Mouse (Mus musculus) heart, embryonic 15.5 days (tissue): ENCODE measurements around the gene Rarg. TPM values are rescaled to one million over a fixed set of nuclear protein-coding genes. Genes with fewer than 3 reads are reported as not detected.

ENCODE experiments used
- ATAC-seq: fragments of 200-750 bp; cut with Nextera tagmentation; replicated peaks from 2 replicates; pipeline ENCODE4 v1.8.0; 2017; ENCODE audit warnings: low read depth, moderate TSS enrichment; ENCODE audit not compliant: insufficient number of reproducible peaks, insufficient read depth, low FRiP score
- H3K27ac ChIP-seq: fragments of 300-500 bp; sonication (generic); 2 replicates; pipeline ENCODE4 v1.5.1; 2015; ENCODE audit warnings: mild to moderate bottlenecking, inconsistent platforms
- H3K27me3 ChIP-seq: fragments of 300-500 bp; sonication (generic); 2 replicates; pipeline ENCODE4 v1.6.1; 2015; ENCODE audit warnings: inconsistent platforms
- H3K36me3 ChIP-seq: fragments of 300-500 bp; sonication (generic); 2 replicates; pipeline ENCODE4 v1.6.1; 2015; ENCODE audit warnings: mild to moderate bottlenecking, inconsistent platforms
- H3K4me1 ChIP-seq: fragments of 300-500 bp; sonication (generic); replicated peaks from 2 replicates; pipeline ENCODE4 v1.6.1; 2015; ENCODE audit warnings: inconsistent platforms
- H3K4me2 ChIP-seq: fragments of 300-500 bp; sonication (generic); 2 replicates; pipeline ENCODE4 v1.6.1; 2015; ENCODE audit warnings: inconsistent platforms, mild to moderate bottlenecking, moderate library complexity
- H3K4me3 ChIP-seq: fragments of 300-500 bp; sonication (generic); 2 replicates; pipeline ENCODE4 v1.5.1; 2015; ENCODE audit warnings: mild to moderate bottlenecking, inconsistent platforms
- H3K9ac ChIP-seq: fragments of 300-500 bp; sonication (generic); 2 replicates; pipeline ENCODE4 v1.6.1; 2015; ENCODE audit warnings: mild to moderate bottlenecking, inconsistent platforms
- H3K9me3 ChIP-seq: fragments of 300-500 bp; sonication (generic); replicated peaks from 2 replicates; pipeline ENCODE4 v1.6.1; 2016; ENCODE audit warnings: inconsistent platforms
- WGBS: fragments of 180-500 bp; shearing (Covaris S2); methylation state at CpG from one replicate; pipeline ENCODE4 v1.1.7; 2015; ENCODE audit warnings: mixed read lengths; 5-methylcytosine and 5-hydroxymethylcytosine counted together
- polyA plus RNA-seq: library from polyadenylated mRNA; unstranded; fragments of >200 nt; fragmentation: Nextera tagmentation; extraction: Ambion mirVana; gene quantifications from 2 replicates; pipeline ENCODE4 v1.2.1, GENCODE M21; 2015

Gene Rarg
- polyA plus RNA-seq, 1 experiment from 2014 or later: 7.9 TPM

DNA sequence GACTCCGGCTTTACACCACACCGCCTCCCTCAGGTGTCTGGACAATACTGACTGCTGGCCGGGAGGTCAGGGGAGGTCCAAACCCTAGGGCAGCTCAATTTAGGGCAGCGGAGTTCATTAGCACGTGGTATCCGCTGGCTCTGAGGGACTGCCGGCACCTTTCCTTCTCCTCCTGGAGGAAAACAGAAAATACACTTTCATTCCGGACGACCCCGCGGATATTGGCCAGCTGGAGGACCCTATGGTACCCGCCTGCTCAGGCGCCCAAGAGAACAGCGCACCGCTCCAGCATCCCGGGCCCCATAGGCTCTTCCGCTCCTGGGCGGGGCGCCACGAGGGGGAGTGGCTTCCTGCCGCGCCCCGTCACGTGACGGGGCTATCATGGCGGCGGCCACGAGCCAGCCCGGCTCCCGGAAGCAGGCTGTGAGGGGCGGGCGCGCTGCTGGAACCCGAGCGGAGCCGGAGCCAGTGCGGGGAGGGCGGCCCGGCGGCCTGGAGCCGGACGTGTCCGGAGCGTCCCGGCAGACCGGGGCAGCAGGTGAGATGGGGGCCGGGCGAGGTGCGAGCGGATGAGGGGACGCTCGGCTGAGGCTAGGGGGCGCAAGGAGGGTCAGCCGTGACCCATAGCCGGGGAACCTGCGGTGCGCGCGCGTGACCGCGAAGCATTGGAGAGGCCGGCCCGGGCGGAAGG, 21.9 kb upstream of the Rarg start, which contains the start of gene Mfsd5:
Gene Mfsd5, plus strand, starts transcription at position 363 of the 691 bp plus-strand sequence.
- WGBS: 1% methylated on average over 59 of the region's 65 CpGs

GRCm38 (mm10) chr15:102278726-102279091, 21.4 kb upstream of the Rarg start:
- Histone ChIP-seq H3K27me3 (no peaks in the 10 kb centered on the region), H3K27ac (peak overlapping the region; percentile 83), H3K4me2 (peak overlapping the region; percentile 71), H3K4me3 (peak overlapping the region; percentile 69), H3K4me1 (peaks cover 21% of the 10 kb centered on the region), H3K9me3 (no peaks in the 10 kb centered on the region), H3K36me3 (peaks cover 13% of the 10 kb centered on the region), H3K9ac (peak overlapping the region; percentile 73)
- ATAC-seq: no peak
- 31% methylated on average over 7 of the region's 7 CpGs for WGBS

More for the DNA sequence above, 21.9 kb upstream of the Rarg start, which contains the start of gene Mfsd5:
- peaks cover 21% of the 10 kb centered on the region for H3K4me1 ChIP-seq
- peak within 1 kb of the TSS; percentile 73 for H3K9ac ChIP-seq
- no peaks in the 10 kb centered on the region for H3K27me3 ChIP-seq
- H3K27ac ChIP-seq: peak within 1 kb of the TSS; percentile 83
- H3K4me2 ChIP-seq: peak within 1 kb of the TSS; percentile 71
- peak; percentile 96 for ATAC-seq
- H3K4me3 ChIP-seq: peak within 1 kb of the TSS; percentile 69
- H3K36me3 ChIP-seq: peaks cover 13% of the 10 kb centered on the region
- H3K9me3 ChIP-seq: no peaks in the 10 kb centered on the region

GRCm38 (mm10) chr15:102273982-102274716, 16.8 kb upstream of the Rarg start:
- Histone ChIP-seq H3K27me3 (peaks cover 14% of the 10 kb centered on the region), H3K36me3 (no peaks in the 10 kb centered on the region), H3K9ac (no peak overlapping the region), H3K4me2 (no peak overlapping the region), H3K9me3 (no peaks in the 10 kb centered on the region), H3K4me1 (peaks cover 12% of the 10 kb centered on the region), H3K4me3 (no peak overlapping the region), H3K27ac (no peak overlapping the region)
- WGBS: 68% methylated on average over 6 of the region's 6 CpGs
- no peak for ATAC-seq

GRCm38 (mm10) chr15:102271441-102271840, 14.1 kb upstream of the Rarg start:
- no peak overlapping the region for H3K4me3 ChIP-seq

DNA sequence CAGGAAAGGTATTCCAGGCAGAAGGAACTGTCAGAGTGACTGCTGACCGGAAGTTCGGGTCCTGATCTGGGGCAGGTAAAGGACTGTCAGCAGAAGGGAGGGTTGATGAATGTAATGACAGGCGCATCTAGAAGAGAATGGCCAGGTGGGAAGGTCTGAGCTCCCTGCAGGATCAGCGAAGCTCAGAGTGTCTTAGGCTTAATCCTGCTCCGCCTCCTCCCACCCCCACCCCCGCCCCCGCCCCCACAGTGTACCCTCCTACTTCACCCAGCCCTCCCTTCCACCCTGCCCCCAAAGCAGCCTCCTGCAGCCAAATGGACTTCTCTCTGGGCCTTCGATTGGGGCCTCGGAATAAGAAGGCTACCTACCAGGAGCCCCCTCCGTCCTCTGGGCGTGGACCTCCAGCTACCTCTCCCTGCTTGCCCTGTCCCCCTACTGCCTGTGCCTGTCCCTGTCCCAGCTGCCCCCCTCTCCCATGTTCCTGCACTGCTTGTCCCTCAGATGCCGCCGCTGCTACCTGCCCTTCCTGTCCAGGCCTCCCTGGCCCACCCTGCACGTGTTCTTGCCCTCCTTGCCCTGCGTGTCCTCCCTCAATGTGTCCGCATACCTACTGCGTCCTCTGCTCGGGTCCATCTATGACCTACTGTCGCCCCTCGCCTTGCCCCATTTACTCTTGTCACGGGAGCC, 13.1 kb upstream of the Rarg start, which contains the start of gene Gm9918:
Gene Gm9918, plus strand, starts transcription at position 290 of the 687 bp plus-strand sequence.
- H3K27me3 ChIP-seq: peaks cover 14% of the 10 kb centered on the region
- no peaks in the 10 kb centered on the region for H3K36me3 ChIP-seq
- no peak within 1 kb of the TSS for H3K9ac ChIP-seq
- H3K4me2 ChIP-seq: peak within 1 kb of the TSS; percentile 55
- 10% methylated on average over 21 of the region's 21 CpGs for WGBS
- H3K27ac ChIP-seq: no peak within 1 kb of the TSS
- no peaks in the 10 kb centered on the region for H3K9me3 ChIP-seq
- ATAC-seq: no peak; the same call in 1 of the 2 replicates
- peaks cover 8% of the 10 kb centered on the region for H3K4me1 ChIP-seq
- H3K4me3 ChIP-seq: peak within 1 kb of the TSS; percentile 23

More at GRCm38 (mm10) chr15:102271441-102271840, 14.1 kb upstream of the Rarg start:
- Histone ChIP-seq H3K9ac (no peak overlapping the region), H3K36me3 (no peaks in the 10 kb centered on the region), H3K27ac (no peak overlapping the region), H3K9me3 (no peaks in the 10 kb centered on the region), H3K27me3 (peaks cover 14% of the 10 kb centered on the region), H3K4me1 (peaks cover 8% of the 10 kb centered on the region), H3K4me2 (0 out of 2 replicates have a peak overlapping the region, but pooled peaks have one; percentile 55)
- no peak for ATAC-seq
- WGBS: 33% methylated on average over 3 of the region's 3 CpGs

GRCm38 (mm10) chr15:102265548-102265947, 8.2 kb upstream of the Rarg start:
- peaks cover 2% of the 10 kb centered on the region for H3K4me1 ChIP-seq
- no peak overlapping the region for H3K27ac ChIP-seq
- no peaks in the 10 kb centered on the region for H3K9me3 ChIP-seq
- no peaks in the 10 kb centered on the region for H3K36me3 ChIP-seq
- ATAC-seq: no peak
- H3K9ac ChIP-seq: no peak overlapping the region
- 87% methylated on average over 5 of the region's 5 CpGs for WGBS
- no peak overlapping the region for H3K4me3 ChIP-seq
- H3K27me3 ChIP-seq: peaks cover 16% of the 10 kb centered on the region; the same call in 1 of the 2 replicates
- H3K4me2 ChIP-seq: no peak overlapping the region

- H3K27ac ChIP-seq: no peak overlapping the region
- no peak for ATAC-seq
- no peak overlapping the region for H3K4me2 ChIP-seq
- peaks cover 31% of the 10 kb centered on the region for H3K27me3 ChIP-seq
- H3K36me3 ChIP-seq: no peaks in the 10 kb centered on the region
- no peak overlapping the region for H3K4me3 ChIP-seq
- 77% methylated on average over 2 of the region's 2 CpGs for WGBS
- H3K9ac ChIP-seq: no peak overlapping the region
- no peaks in the 10 kb centered on the region for H3K9me3 ChIP-seq
- peaks cover 10% of the 10 kb centered on the region for H3K4me1 ChIP-seq
These were observed 5.7 kb upstream of the Rarg start for GRCm38 (mm10) chr15:102263037-102263436.

DNA sequence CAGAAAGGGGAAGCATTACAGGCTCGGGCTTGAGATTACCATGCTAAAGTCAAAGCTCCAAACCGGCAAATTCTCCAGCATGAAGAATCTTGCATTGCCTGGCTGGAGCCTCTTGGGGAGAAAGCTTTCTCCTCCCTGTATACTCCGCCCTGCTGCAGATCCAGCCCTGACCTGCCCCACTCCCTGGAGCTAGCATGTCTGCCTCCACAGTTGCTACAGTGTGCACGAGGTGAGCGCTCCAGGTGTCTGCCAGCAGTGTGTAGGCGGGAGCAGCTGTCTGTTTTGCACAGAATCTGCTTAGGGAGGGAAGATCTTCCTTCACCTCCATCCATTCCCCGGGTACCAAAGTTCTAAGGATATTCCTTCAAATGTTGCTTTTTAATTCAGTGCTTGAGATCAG, 5.3 kb upstream of the Rarg start:
- Histone ChIP-seq H3K27me3 (peaks cover 36% of the 10 kb centered on the region), H3K9ac (no peak overlapping the region), H3K27ac (no peak overlapping the region), H3K36me3 (no peaks in the 10 kb centered on the region), H3K9me3 (no peaks in the 10 kb centered on the region), H3K4me1 (peaks cover 15% of the 10 kb centered on the region), H3K4me2 (no peak overlapping the region), H3K4me3 (no peak overlapping the region)
- no peak for ATAC-seq
- 40% methylated on average over 7 of the region's 7 CpGs for WGBS

DNA sequence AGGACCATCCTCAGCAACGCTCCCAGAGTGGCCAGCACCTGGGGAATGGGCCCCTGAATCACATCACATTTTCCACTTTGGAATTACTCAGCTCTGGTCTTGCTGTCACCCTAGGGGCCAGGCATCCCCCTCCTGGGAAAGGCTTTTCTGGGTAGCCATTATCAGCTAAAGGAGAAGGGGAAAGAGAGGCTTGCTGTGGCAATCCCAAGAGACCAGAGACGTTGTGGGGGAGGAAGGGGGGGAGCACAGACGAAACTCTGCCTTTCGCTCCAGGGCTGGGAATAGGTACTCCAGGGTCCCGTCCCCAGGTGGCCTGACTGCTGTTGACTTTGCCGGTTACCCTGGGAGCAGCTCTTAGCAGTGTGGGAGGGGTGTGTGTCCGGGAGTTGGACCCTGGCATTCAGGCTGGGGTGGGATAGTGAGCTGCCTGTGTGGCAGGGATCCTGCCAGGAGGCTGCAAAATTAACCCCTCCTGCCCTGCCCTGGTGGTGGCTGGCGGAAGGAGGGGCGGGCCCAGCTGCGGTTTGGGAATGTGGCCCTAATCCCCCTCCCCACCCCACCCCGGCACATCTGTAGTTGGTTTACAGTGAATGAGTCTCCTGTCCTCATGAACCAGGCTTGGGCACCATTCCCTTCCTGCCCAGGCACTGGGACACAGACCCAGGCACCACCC, 1.4 kb upstream of the Rarg start:
- no peaks in the 10 kb centered on the region for H3K36me3 ChIP-seq
- WGBS: 28% methylated on average over 9 of the region's 11 CpGs
- peak overlapping the region; percentile 63; the same call in 1 of the 2 replicates for H3K4me3 ChIP-seq
- peaks cover 24% of the 10 kb centered on the region for H3K4me1 ChIP-seq
- no peak overlapping the region for H3K9ac ChIP-seq
- peak overlapping the region; percentile 96; the same call in 1 of the 2 replicates for H3K4me2 ChIP-seq
- H3K9me3 ChIP-seq: no peaks in the 10 kb centered on the region
- peak overlapping the region; percentile 71 for H3K27ac ChIP-seq
- no peak for ATAC-seq
- H3K27me3 ChIP-seq: peaks cover 72% of the 10 kb centered on the region

- peaks cover 76% of the 10 kb centered on the region for H3K27me3 ChIP-seq
- peaks cover 24% of the 10 kb centered on the region for H3K4me1 ChIP-seq
- ATAC-seq: 0 out of 2 replicates have a peak, but pooled peaks have one; percentile 38
- no peaks in the 10 kb centered on the region for H3K9me3 ChIP-seq
- peak overlapping the region; percentile 71 for H3K27ac ChIP-seq
- H3K4me3 ChIP-seq: peak overlapping the region; percentile 63
- H3K4me2 ChIP-seq: peak overlapping the region; percentile 96
- H3K9ac ChIP-seq: no peak overlapping the region
- no peaks in the 10 kb centered on the region for H3K36me3 ChIP-seq
- 19% methylated on average over 12 of the region's 12 CpGs for WGBS
These were observed 756 bp upstream of the Rarg start for GRCm38 (mm10) chr15:102258076-102258470.
